Mouse (Mus musculus) forebrain, embryonic 11.5 days (tissue): ENCODE results near the gene Efhd1. TPM values are rescaled to one million over a fixed set of nuclear protein-coding genes. Genes with fewer than 3 reads are reported as not detected.

Experiments
- ATAC-seq: fragments of 200-750 bp; cut with Nextera tagmentation; replicated peaks from 2 replicates; pipeline ENCODE4 v1.8.0; 2017; ENCODE audit warnings: moderate TSS enrichment; ENCODE audit not compliant: low FRiP score
- DNase-seq: peaks from one replicate; pipeline ENCODE4 v3.0.0-alpha.2; 2017; ENCODE audit warnings: low spot score
- H3K27ac ChIP-seq: fragments of 300-500 bp; sonication (generic); 2 replicates; pipeline ENCODE4 v1.5.1; 2014; ENCODE audit warnings: low read depth, low read length
- H3K27me3 ChIP-seq: fragments of 300-500 bp; sonication (generic); 2 replicates; pipeline ENCODE4 v1.6.1; 2014; ENCODE audit warnings: mild to moderate bottlenecking, low read length, mixed read lengths; ENCODE audit not compliant: control insufficient read depth, insufficient read depth
- H3K36me3 ChIP-seq: fragments of 300-500 bp; sonication (generic); 2 replicates; pipeline ENCODE4 v1.6.1; 2014; ENCODE audit warnings: mild to moderate bottlenecking, low read length, moderate library complexity, mixed read lengths; ENCODE audit not compliant: control insufficient read depth, insufficient read depth
- H3K4me1 ChIP-seq: fragments of 300-500 bp; sonication (generic); replicated peaks from 2 replicates; pipeline ENCODE4 v1.6.1; 2014; ENCODE audit warnings: low read length, mixed read lengths; ENCODE audit not compliant: control insufficient read depth, insufficient read depth
- H3K4me2 ChIP-seq: fragments of 300-500 bp; sonication (generic); 2 replicates; pipeline ENCODE4 v1.6.1; 2014; ENCODE audit warnings: low read depth, mild to moderate bottlenecking, low read length, moderate library complexity, mixed read lengths; ENCODE audit not compliant: severe bottlenecking
- H3K4me3 ChIP-seq: fragments of 300-500 bp; sonication (generic); 2 replicates; pipeline ENCODE4 v1.5.1; 2014; ENCODE audit warnings: low read depth, low read length
- H3K9ac ChIP-seq: fragments of 300-500 bp; sonication (generic); 2 replicates; pipeline ENCODE4 v1.6.1; 2014; ENCODE audit warnings: low read length
- H3K9me3 ChIP-seq: fragments of 300-500 bp; sonication (generic); 2 replicates; pipeline ENCODE4 v1.6.1; 2016; ENCODE audit warnings: low read length, mixed read lengths; ENCODE audit not compliant: control insufficient read depth
- WGBS: fragments of 180-500 bp; shearing (Covaris S2); extraction: QIAGEN DNeasy Blood & Tissue Kit; methylation state at CpG from one replicate; pipeline ENCODE4 v1.1.7; 2014; 5-methylcytosine and 5-hydroxymethylcytosine counted together
- polyA plus RNA-seq: library from polyadenylated mRNA; unstranded; fragments of >200 nt; fragmentation: Nextera tagmentation; extraction: Ambion mirVana; gene quantifications from 2 replicates; pipeline ENCODE4 v1.2.1, GENCODE M21; 2014

Efhd1 gene
- polyA plus RNA-seq, 1 experiment from 2014 or later, result 2.6 TPM

- Histone ChIP-seq H3K4me3 (no peak overlapping the region), H3K4me2 (no peak overlapping the region), H3K9me3 (no peaks in the 10 kb centered on the region), H3K9ac (no peak overlapping the region), H3K27me3 (no peaks in the 10 kb centered on the region), H3K27ac (no peak overlapping the region), H3K36me3 (no peaks in the 10 kb centered on the region), H3K4me1 (no peaks in the 10 kb centered on the region)
- no peak for ATAC-seq
- DNase-seq, result no peak
- 85% methylated on average over 2 of the region's 2 CpGs for WGBS
These were observed 37.8 kb downstream of the Efhd1 start for GRCm38 (mm10) chr1:87301971-87302370.

- no peak overlapping the region for H3K27ac ChIP-seq
- H3K9ac ChIP-seq, result no peak overlapping the region
- H3K36me3 ChIP-seq, result no peaks in the 10 kb centered on the region
- DNase-seq (no peak), ATAC-seq (no peak)
- H3K4me3 ChIP-seq, result no peak overlapping the region
- H3K4me2 ChIP-seq, result no peak overlapping the region
- H3K27me3 ChIP-seq, result no peaks in the 10 kb centered on the region
- H3K9me3 ChIP-seq, result no peaks in the 10 kb centered on the region
- WGBS, result 92% methylated on average over 3 of the region's 3 CpGs
- no peaks in the 10 kb centered on the region for H3K4me1 ChIP-seq
These were observed 44.8 kb downstream of the Efhd1 start for GRCm38 (mm10) chr1:87308952-87309351.

GRCm38 (mm10) chr1:87309621-87310020, 45.5 kb downstream of the Efhd1 start:
- no peak overlapping the region for H3K4me3 ChIP-seq
- no peak overlapping the region for H3K4me2 ChIP-seq
- no peaks in the 10 kb centered on the region for H3K36me3 ChIP-seq
- H3K27ac ChIP-seq, result no peak overlapping the region
- H3K4me1 ChIP-seq, result no peaks in the 10 kb centered on the region
- no peak overlapping the region for H3K9ac ChIP-seq
- no peaks in the 10 kb centered on the region for H3K9me3 ChIP-seq
- 83% methylated on average over 16 of the region's 16 CpGs for WGBS
- no peaks in the 10 kb centered on the region for H3K27me3 ChIP-seq
- ATAC-seq (no peak), DNase-seq (no peak)

GRCm38 (mm10) chr1:87312681-87313080, 48.5 kb downstream of the Efhd1 start:
- Histone ChIP-seq H3K27ac (no peak overlapping the region), H3K36me3 (no peaks in the 10 kb centered on the region), H3K27me3 (no peaks in the 10 kb centered on the region), H3K9ac (no peak overlapping the region), H3K4me2 (no peak overlapping the region), H3K4me3 (no peak overlapping the region), H3K9me3 (no peaks in the 10 kb centered on the region), H3K4me1 (no peaks in the 10 kb centered on the region)
- ATAC-seq, result no peak
- WGBS, result 95% methylated on average over 2 of the region's 2 CpGs
- DNase-seq, result no peak

- Histone ChIP-seq H3K27ac (no peak overlapping the region), H3K4me3 (no peak overlapping the region), H3K9ac (no peak overlapping the region), H3K4me1 (no peaks in the 10 kb centered on the region), H3K36me3 (no peaks in the 10 kb centered on the region), H3K4me2 (no peak overlapping the region), H3K9me3 (no peaks in the 10 kb centered on the region), H3K27me3 (no peaks in the 10 kb centered on the region)
- DNase-seq (no peak), ATAC-seq (no peak)
- WGBS, result 94% methylated on average over 2 of the region's 2 CpGs
These were observed 49.0 kb downstream of the Efhd1 start for GRCm38 (mm10) chr1:87313116-87313515.

- H3K9ac ChIP-seq, result no peak overlapping the region
- no peaks in the 10 kb centered on the region for H3K27me3 ChIP-seq
- no peaks in the 10 kb centered on the region for H3K4me1 ChIP-seq
- H3K27ac ChIP-seq, result no peak overlapping the region
- H3K36me3 ChIP-seq, result no peaks in the 10 kb centered on the region
- WGBS, result 88% methylated on average over 8 of the region's 8 CpGs
- no peaks in the 10 kb centered on the region for H3K9me3 ChIP-seq
- DNase-seq (no peak), ATAC-seq (no peak)
- H3K4me3 ChIP-seq, result no peak overlapping the region
- no peak overlapping the region for H3K4me2 ChIP-seq
These were observed 49.8 kb downstream of the Efhd1 start for GRCm38 (mm10) chr1:87313843-87314570.

GRCm38 (mm10) chr1:87315431-87315830, 51.3 kb downstream of the Efhd1 start:
- no peak overlapping the region for H3K4me3 ChIP-seq
- H3K4me2 ChIP-seq, result no peak overlapping the region
- ATAC-seq (no peak), DNase-seq (no peak)
- no peaks in the 10 kb centered on the region for H3K27me3 ChIP-seq
- H3K9me3 ChIP-seq, result peaks cover 2% of the 10 kb centered on the region; the same call in 1 of the 2 replicates
- no peaks in the 10 kb centered on the region for H3K4me1 ChIP-seq
- 86% methylated on average over 2 of the region's 2 CpGs for WGBS
- no peaks in the 10 kb centered on the region for H3K36me3 ChIP-seq
- H3K9ac ChIP-seq, result no peak overlapping the region
- H3K27ac ChIP-seq, result no peak overlapping the region

GRCm38 (mm10) chr1:87315894-87316293, 51.7 kb downstream of the Efhd1 start:
- no peak for ATAC-seq
- H3K9me3 ChIP-seq, result peaks cover 2% of the 10 kb centered on the region; the same call in 1 of the 2 replicates
- no peak overlapping the region for H3K9ac ChIP-seq
- no peak for DNase-seq
- no peak overlapping the region for H3K27ac ChIP-seq
- H3K4me1 ChIP-seq, result no peaks in the 10 kb centered on the region
- no peak overlapping the region for H3K4me2 ChIP-seq
- no peak overlapping the region for H3K4me3 ChIP-seq
- H3K36me3 ChIP-seq, result no peaks in the 10 kb centered on the region
- H3K27me3 ChIP-seq, result no peaks in the 10 kb centered on the region
- 77% methylated on average over 2 of the region's 2 CpGs for WGBS

GRCm38 (mm10) chr1:87316672-87317071, 52.5 kb downstream of the Efhd1 start:
- Histone ChIP-seq H3K9me3 (peaks cover 6% of the 10 kb centered on the region; the same call in 1 of the 2 replicates), H3K36me3 (no peaks in the 10 kb centered on the region), H3K27ac (no peak overlapping the region), H3K9ac (no peak overlapping the region), H3K4me2 (no peak overlapping the region), H3K4me1 (no peaks in the 10 kb centered on the region), H3K27me3 (no peaks in the 10 kb centered on the region), H3K4me3 (no peak overlapping the region)
- DNase-seq (no peak), ATAC-seq (no peak)
- WGBS, result 66% methylated on average over 3 of the region's 3 CpGs
